Mouse (Mus musculus) cerebellum, postnatal 36 days (tissue): ENCODE measurements around the gene Micu1.
"Not testable (repeated sequence)": the region's sequence is repeated elsewhere in the genome, so short reads cannot be mapped to it uniquely, and the experiment has no call there.

Source experiments
- DNase-seq, 2 experiments: peaks; one replicate each; pipeline ENCODE4 v3.0.0; 2021 to 2022; ENCODE audit warnings: mixed read lengths in 2 of 2

The Micu1 gene

DNA sequence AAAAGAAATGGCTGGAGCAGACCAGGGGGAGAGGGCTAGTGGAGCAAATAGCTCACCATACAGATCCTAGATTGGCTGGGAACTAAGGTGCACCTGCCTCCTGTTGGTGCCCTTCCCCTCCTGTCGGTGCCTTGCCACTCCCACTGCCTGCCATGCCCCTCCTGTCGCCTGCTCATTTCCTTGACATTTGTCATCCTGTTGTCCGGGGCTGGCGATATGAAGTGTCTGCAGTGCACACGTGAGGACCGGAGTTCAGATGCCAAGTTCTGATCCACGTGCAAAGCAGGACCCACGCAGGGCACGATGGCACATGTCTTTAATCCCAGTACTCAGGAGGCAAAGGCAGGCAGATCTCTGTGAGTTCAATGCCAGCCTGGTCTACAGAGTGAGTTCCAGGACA lies 158.4 kb downstream of the Micu1 start:
- DNase-seq = no peak

DNA sequence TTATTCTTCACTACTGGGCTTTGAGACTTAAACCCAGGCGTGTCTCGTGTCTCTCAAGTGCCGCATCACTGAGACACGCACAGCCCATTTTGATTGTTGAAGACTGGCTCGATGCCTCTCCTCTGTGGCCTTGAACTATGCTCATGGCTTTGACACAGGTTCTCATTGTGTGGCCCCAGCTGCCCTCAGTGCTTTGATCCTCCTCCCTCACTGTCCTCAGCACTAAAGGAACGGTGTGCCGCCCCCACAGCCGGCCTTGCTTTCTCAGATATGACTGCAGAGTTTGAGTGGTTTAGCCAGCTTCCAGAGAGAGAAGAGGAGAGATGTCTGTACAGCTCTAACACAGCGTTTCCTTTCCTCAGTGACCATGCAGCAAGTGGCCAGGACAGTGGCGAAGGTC lies 158.9 kb downstream of the Micu1 start:
- no peak for DNase-seq

DNA sequence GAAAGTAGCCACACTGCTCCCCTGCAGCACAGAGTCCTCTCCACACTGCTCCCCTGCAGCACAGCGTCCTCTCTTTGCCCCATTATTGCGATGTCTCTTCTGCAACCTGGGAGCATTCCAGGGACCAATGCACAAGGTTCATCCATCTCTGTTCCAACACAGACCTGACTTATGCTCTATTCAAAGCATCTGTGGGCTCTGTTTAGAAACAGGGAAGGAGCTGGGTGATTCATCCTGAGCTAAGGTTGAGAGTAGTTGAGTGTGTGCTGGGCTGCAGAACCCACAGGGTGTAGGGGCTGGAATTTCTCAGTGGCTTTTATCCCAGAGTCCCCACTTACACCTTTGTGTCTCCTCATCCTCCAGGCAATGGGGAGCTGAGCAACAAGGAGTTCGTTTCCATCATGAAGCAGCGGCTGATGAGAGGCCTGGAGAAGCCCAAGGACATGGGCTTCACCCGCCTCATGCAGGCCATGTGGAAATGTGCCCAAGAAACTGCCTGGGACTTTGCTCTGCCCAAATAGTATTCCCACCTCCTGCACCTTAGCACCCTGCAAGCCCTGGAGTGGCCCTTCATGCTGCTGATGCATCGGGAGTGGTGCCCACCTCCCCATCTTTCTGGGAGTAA lies 160.7 kb downstream of the Micu1 start:
- DNase-seq = no peak

DNA sequence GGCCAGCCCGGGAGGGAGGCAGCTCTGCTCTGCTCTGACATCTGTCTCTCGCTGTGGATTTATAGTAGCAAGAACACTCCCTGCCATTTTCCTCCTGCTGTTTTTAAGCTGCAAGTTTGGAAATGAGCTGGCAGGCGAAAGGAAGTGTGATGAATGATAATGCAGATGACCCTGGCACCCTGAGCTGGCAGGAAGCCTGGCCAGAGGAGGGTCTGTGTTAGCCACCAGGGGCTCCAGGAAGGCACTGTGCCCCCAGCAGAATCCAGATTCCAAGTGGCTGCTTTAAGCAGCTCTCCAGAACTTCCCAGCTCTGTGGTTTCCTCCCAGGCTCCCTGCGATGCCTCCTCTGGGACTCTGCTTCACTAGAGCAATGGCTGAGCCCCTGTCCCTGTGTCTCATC lies 161.3 kb downstream of the Micu1 start:
- DNase-seq = no peak

DNA sequence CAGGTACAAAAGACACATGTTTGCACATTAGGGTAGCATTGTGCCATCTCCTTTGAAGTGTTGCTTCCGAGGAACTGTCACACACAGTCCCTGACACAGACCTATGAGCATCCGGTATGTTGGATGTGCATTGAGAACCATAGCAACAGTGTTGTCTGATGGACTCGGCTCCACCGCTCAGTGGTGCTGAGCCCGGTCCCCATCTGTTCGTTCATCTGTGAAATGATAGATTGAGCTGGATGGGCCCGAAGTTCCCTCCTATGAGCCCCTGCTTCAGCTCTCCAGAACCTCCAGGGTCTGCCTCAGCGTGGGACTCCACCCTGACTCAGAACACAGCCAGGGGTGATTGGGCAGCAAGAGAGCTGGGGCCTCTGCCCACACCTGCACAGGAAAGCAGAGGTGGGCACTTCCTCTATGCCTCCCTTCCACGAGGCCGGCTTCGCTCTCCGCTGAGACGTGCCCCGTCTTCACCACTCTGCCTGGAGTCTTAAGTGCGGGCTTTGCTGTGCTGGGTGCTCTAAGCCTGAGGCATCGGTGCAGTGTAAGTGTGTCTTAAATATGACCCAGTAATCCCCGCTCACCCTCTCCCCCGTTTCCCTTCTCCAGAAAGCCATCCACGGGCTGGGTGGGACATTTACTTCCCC lies 162.1 kb downstream of the Micu1 start:
- no peak for DNase-seq

DNA sequence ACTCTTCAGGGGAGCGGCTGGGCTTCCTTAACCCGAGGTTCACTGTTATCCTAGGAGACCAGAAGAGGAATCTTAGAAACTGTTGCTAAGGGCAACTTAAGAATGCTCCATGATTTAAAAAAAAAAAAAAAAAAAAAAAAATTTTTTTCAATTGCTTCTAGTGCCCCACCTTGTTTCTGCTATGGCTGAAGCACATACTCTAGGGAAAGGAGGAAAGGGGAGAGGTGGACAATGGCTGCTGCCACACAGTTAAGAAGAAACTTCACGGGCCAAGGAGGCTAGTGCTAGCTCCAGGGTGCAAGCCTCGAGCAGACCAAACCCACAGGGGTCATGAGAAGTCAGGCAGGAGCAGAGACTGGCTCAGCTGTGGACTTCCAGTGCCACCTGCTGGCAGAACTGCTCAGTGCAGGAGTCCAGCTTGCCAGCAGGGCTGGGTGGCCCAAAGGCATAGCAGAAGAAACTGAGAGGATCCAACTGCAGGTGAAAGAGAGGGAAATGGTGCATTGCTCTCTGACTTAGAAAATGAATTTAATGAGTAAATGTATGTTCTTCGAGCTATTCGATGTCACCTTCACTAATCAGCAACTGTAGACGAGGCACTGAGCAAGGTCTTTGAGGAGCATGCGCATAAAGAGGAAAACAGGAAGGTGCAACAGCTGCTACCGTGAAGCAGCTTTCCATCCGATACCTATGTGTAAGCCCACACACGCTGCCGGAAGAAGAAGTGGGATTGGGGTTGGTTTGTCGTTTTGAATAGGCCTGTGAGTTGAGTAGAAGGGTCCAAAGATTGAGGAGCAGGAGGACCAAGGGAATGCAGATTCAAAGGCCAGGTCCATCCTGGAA lies 162.8 kb downstream of the Micu1 start:
- peak; percentile 88 to 90 for DNase-seq

DNA sequence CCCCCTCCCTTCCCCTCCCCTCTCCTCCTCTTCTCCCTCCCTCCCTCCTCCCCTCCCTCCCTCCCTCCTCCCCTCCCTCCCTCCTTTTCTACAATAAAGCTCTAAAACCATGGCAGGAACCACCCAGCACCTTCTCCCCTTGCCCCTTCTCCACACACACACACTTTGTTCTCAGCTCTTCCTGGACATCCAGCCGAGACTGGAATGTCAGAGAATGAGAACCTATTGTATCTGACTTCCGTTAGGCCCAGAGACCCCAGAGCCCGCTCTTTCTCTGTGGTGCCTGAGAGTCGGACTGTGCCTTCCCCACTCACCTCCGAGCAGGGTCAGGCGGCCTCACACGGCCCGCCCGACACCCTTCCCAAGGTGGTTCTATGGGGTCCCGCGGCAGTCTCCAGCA lies 166.0 kb downstream of the Micu1 start:
- DNase-seq = no peak

DNA sequence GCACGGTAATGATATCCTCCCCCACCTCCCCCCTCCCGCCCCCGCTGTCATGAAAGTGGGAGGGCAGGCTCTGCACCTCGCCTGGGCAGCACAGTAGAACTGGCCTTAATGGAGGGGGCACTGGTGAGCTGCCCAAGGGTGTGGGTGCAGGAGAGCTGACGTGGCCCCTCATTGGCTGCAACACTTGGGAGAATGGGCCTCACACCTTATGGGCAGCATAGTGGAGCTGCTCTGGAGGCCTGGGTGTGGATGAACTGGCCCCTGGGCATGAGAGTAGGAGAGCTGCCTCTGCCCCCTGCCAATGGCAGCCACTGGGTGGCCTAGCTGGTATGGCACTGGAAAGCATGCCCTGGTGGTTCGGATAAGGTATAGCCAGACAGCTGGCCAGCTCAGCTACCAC lies 167.8 kb downstream of the Micu1 start:
- no peak for DNase-seq

DNA sequence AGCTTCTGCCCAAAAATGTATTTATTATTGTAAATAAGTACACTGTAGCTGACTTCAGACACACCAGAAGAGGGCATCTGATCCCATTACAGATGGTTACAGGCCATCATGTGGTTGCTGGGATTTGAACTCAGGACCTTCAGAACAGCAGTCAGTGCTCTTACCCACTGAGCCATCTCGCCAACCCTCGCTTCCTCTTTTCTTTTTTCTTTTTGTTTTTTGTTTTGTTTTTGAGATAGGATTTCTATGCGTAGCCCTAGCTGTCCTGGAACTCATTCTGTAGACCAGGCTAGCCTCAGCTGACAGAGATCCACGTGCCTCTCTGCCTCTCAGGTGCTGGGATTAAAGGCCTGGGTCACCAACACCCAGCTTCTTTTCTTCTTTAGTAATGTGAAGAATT lies 170.4 kb downstream of the Micu1 start:
- DNase-seq = not testable (repeated sequence)

DNA sequence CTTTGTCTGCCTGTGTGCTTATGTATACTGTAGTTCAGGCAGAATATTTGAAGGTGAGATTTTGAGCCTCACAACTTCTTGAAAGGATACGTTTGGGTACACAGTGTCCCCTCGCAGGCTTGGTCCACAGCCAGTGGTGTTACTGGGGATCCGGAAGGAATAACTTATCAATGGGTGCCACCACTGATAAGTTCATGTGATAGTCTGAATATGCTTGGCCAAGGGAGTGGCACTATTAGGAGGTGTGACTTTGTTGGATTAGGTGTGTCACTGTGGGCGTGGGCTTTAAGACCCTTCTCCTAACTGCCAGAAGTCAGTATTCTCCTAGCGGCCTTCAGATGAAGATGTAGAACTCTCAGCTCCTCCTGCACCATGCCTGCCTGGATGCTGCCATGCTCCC lies 170.9 kb downstream of the Micu1 start:
- DNase-seq = no peak

DNA sequence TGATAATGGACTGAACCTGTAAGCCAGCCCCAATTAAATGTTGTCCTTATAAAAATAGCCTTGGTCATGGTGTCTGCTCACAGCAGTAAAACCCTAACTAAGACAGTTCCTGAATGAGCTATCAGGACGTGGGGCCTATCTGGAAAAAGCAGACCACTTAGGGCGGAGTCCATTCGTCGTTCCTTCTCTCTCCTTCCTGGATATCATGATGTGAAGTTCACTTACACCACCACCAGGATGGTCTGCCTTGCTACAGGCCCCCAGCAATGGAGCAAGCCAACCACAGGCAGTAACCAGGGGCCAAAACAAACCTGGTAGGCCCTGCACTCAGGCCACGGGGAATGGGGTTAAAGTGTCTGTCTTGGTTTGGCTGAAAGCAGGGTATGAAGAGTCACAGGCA lies 171.3 kb downstream of the Micu1 start:
- no peak for DNase-seq

DNA sequence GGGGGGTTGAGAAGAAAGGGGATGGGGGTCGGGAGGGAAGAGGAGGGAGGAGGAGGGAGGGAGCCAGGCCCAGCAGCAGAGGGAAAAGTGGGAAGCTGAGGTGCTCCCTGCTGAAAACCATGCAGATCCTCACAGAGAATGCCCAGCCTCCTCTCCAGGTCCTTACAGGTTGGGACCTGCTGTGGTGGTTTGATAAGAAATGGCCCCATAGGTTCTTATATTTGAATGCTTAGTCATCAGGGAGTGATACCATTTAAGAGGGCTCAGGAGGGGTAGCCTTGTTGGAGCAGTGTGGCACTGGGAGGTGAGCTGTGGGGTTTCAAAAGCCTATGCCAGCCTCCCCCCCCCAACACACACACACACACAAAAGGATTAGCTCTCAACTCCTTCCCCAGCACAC lies 173.1 kb downstream of the Micu1 start:
- no peak for DNase-seq

DNA sequence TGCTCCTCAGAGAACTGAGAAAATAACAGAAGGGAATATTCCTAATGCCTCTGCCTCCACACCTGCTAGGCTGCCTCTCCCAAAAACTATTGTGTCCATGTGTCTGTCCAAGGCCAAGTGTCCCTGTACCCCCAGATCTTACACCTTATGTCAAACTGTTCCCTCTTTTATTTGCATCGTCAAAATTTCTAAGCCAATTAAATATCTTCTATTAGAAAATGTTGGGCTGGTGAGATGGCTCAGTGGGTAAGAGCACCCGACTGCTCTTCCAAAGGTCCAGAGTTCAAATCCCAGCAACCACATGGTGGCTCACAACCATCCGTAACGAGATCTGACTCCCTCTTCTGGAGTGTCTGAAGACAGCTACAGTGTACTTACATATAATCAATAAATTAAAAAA lies 174.4 kb downstream of the Micu1 start:
- not testable (repeated sequence) for DNase-seq

DNA sequence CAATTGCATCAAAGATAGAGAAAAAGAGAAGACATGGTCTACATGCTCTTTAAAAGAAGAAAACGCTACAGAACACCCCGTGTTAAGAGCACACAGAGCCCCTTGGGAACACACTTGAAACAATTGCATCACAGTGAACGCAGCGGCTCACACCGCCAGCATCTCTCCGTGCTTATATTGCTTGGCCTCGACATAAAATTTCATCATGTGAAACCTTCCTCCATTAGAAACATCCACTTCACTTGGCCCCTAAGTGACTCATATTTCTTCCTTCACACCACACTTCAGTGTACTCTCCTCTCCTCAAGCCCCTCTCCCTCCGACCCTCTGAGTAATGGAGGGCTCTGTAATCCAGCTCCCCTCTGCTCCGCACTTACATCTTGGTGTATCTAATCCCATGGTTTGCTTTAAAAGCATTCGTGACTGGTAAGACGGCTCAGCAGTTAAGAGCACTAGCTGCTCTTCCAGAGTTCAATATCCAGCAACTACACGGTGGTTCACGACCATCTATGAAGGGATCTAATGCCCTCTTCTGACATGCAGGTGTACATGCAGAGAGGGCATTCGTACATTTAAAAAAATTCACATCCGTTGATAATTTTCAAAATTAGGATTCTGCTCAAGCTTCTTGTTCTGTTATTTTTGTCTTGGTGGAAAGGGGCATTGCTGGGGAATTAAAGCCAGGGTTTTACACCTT lies 175.3 kb downstream of the Micu1 start:
- no peak for DNase-seq

DNA sequence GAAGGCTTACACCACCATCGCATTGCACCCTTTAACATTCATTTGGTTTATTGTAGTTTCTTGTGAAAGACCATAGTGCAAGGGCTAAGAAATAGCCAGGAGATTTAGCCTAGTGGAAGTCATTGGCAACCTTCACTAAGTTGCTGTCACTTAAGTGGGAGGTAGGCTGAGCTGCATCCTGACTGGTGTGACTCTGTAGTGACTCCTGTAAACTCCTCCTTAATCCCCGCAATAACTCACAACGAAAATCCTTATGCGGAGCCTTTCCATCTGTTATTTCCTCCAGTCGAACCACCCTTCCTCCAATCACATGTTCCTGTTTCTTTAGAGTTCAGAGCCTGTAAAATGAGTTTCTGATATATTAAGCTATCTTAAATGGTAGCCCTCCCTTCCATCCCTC lies 176.5 kb downstream of the Micu1 start:
- no peak for DNase-seq

DNA sequence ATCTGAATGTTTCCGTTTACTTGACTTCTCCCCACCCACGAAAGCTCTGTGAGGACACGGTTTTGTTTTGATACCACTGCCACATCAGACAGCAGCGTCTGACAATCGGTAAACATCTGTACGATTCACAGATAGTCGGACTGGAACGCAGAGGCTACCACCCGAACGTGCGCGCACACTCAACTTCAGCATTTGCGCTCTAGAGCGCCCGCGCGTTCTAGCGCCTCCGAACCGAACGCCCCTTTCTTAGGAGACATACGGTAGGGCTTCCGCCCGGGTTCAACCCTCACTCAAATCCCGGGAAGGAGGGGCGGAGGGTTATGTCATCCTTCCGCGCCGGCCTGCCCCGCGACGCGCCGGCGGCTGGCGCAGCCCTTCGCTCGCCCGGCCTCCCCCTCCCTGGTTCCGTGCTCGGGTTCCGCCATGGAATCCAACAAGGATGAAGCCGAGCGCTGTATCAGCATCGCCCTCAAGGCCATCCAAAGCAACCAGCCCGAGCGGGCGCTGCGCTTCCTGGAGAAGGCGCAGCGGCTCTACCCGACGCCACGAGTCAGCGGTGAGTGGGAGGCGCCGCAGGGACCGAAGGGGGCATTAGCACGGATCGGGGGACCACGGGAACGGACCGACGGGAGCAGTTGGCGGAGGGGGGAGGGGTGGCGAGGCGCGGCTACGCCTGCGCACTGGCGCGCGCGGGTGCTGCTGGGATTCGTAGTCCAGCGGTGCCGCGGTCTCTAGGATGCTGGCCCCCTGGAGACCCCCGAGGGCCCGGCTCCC lies 177.2 kb downstream of the Micu1 start, which contains the start of gene Dnajb12:
Dnajb12 (plus strand) TSS at position 302 of the 774 bp plus-strand sequence.
- peak; percentile 94 to 96 for DNase-seq

DNA sequence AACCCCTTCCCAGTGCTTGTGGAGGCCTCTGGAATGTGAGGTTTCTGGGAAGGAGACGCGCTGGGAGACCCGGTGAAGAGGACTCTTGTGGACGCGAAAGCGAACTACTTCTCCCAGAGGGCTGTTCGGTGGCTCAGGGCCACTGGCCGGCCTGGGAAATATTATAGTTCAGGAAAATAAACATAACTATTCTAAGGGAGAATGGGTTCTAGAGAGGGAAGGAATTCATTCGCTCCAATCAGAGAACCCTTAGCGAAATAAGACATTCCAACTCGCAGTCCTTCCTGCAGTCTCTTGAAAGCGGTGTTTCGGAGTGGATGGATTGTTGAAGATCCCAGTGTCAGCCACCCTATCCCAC lies 177.7 kb downstream of the Micu1 start:
- no peak for DNase-seq

DNA sequence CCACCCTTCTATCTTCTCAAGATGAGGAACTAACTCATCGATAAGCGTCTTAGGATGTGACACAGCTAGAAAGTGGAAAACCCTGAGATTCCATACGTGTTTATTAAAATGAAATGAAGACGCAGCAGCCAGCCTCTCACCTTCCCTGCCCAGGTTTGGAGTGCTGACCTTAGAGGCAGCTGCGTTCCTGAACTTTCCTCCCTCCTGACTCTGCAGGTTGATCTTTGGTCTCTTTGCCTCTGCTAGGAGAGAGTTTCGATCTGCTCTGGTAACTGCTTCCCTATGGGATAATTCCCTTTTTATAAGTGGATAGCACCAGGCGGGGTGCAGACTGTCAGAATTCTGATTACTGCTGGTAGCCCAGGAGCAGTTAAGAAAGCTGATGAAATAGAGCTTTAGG lies 178.6 kb downstream of the Micu1 start:
- DNase-seq = no peak

DNA sequence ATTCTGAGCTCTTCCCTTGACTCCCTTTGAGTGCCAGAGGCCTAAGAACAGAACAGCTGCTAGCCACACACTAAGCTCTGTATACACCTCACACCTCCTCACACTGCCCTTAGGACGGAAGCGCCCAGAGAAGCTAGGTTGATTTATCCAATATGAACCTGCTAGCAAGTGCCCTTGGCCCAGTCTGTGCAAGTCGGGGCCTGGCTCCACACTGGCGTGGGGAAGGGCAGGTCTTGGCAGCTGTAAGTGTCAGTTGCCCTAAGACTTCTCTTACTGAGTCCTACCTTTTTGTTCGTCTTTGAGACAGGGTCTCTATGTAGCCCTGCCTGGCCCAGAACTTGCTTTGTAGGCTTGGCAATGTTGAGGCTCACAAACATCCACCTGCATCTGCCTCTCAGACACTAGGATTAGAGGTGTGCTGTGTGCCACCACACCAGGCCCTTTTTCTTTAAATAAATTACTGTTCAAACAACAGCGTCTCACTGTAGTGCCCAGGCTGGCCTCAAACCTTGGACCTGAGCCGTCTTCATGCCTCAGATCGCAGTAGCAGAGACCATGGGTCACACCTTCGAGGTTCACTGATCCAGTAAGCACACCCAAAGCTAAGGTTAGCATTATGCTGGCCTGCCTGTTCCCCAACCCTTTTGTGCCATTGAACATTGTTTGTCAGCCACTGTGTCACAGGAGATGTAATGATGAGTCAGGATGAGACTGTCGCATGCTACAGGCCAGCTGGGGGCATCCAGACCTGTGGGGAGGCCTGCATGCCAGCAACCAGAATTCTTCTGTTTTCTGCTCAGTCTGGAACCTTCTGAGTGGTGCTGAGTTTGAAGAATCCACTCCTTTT lies 182.3 kb downstream of the Micu1 start:
- no peak for DNase-seq

DNA sequence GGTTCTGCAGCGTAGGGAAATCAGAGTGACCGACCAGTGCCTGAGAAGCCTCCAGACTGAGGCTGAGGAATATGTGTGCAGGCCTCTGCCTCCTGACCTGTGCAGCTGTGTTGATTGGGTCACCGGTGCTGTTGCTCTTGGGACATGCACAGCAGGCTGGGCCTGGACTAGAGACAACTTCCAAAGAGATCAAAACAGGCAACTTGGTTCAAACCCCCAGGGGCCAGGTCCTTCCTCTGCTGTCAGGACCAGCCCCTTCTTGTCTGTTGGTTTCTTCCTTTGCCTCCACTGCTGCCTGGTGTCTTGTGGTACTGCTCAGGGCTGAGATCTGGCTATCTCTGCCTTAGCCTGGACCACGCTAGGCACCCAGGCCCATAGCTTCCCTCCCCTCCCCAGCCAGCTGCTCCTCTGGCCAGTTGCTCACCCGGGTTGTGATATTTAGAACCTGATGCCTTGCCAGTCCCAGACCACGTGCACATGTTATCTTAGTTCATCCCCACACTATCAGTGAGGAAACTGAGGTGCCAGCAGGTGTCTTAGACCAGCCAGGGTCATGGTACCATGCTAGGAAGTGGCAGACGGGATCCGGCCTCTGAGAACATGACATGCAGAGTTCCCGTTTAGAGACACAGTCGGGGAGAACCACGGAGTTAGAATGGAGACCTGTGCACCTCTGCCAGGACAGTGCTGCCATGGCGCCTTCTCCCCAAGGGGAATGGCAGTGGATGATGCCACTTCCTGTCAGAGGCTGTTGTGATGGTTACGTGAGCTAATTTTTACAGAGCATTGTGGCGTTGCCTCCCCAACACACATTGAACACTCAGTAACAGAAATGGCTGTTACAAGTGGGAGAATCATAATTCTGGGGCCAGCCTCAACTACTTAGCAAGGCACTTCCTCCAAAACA lies 183.2 kb downstream of the Micu1 start:
- no peak for DNase-seq

DNA sequence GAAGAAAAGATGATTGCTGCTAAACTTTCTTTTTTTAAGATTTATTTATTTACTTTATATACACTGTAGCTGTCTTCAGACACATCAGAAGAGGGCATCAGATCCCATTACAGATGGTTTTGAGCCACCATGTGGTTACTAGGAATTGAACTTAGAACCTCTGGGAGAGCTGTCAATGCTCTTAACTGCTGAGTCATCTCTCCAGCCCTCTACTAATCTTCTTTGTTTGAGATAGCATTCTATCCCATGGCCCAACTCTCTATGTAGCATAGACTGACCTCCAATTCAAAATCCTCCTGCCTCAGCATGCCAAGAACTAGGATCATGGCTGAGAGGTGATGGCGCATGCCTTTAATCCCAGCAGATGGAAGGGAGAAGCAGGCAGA lies 183.8 kb downstream of the Micu1 start:
- no peak for DNase-seq
